Mouse (Mus musculus): Measurements from ENCODE around the gene Erbb3.
A peak's percentile ranks its signal among the peaks of the same experiment; 100 is the strongest.

DNA sequence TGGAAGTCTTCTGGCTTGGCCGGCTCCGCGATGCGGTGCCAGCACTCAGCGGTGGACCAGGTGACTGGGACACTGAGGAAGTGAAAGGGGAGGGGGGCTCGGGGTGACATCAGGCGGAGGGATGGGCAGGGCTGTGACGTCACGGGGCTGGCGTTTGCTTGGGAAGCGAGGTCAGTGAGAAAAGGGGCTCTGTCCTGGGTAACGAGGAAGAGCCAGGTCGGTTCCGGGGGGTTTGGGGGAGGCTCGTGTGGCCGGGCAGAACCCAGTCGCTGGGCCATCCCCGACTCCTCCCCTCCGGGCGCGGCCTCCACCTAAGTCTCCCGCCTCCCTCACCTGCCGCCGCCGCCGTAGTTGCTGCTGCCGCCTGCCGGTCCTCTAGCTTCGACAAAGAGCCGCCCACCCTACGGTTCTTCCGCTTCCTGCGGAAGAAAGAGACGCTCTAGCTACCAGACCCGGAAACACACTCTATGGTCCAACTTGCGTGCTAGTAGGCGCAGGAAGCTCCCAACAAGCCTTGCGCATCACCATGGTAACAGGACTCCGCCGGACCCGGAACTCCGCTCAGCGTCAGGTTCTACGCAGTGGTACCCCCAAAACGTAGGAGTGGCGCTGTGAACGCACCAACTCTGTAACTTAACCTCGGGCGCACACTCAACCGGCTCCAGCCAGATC is 42.0 kb downstream of the Erbb3 start, which contains the start of gene Zc3h10:
- TF ChIP-seq CTCF (IDR thresholded peaks at IDR 0.05; ENCODE audit: low read depth, low read length) (no peak), POLR2A (IDR thresholded peaks at IDR 0.05; ENCODE audit: borderline replicate concordance, low read depth, low read length) (peak; percentile 7; the same call in 1 of the 2 replicates)

Data from bone marrow macrophage, adult 2 months (primary cell).